Mouse (Mus musculus) mammary gland, adult 2 months (tissue): Measurements from ENCODE around the gene Prh1. TPM values are rescaled to one million over a fixed set of nuclear protein-coding genes. Genes with fewer than 3 reads are reported as not detected.

Source experiments
- polyA plus RNA-seq: library from polyadenylated mRNA; depleted of rRNA; stranded (reverse); fragments of >200 nt; gene quantifications from 2 replicates; pipeline ENCODE4 v1.2.3, GENCODE M21; 2012; ENCODE audit warnings: low replicate concordance; rRNA removed

Gene Prh1
- not detected in 2 replicates for polyA plus RNA-seq

DNA sequence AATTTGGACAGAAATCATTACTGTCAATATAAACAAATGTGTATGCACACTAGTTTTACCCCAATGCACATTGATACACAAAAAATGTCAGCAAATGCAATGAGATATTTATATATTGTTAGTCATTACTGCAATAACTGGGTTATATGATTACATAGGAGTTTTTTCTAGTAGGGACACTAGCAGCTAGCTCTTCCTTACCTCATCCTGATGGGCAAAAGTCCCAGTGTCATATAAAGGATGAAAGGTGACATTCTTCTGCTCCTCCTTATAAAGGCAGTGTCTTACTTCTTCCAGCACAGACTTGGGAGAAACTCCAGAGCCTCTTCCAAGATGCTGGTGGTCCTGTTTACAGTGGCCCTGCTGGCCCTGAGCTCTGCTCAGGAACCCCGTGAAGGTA lies at the start of gene Prh1:
Gene Prh1, plus strand, starts transcription at position 301 of the 400 bp plus-strand sequence.

DNA sequence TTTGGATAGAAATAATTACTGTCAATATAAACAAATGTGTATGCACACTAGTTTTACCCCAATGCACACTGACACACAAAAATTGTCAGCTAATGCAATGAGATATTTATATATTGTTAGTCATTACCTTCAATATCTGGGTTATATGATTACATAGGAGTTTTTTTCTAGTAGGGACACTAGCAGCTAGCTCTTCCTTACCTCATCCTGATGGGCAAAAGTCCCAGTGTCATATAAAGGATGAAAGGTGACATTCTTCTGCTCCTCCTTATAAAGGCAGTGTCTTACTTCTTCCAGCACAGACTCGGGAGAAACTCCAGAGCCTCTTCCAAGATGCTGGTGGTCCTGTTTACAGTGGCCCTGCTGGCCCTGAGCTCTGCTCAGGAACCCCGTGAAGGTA lies 26.0 kb downstream of the Prh1 start, which contains the start of gene Prp2:
Gene Prp2, plus strand, starts transcription at position 301 of the 400 bp plus-strand sequence.

Other genes starting within 250 kb of the Prh1 start
- gene Gm8882, start 205.7 kb upstream of the Prh1 start, polyA plus RNA-seq = not detected in 2 replicates
- not detected in 2 replicates for gene Prp2, start 26.1 kb downstream of the Prh1 start, polyA plus RNA-seq
- gene A630073D07Rik, start 81.7 kb downstream of the Prh1 start, polyA plus RNA-seq = not detected in 2 replicates
- not detected in 2 replicates for gene Tas2r120, start 87.1 kb downstream of the Prh1 start, polyA plus RNA-seq
- not detected in 2 replicates for gene Tas2r121, start 131.2 kb downstream of the Prh1 start, polyA plus RNA-seq
- gene Tas2r122, start 142.1 kb downstream of the Prh1 start, polyA plus RNA-seq = not detected in 2 replicates
- not detected in 2 replicates for gene Tas2r115, start 168.2 kb downstream of the Prh1 start, polyA plus RNA-seq
- gene Tas2r124, start 184.9 kb downstream of the Prh1 start, polyA plus RNA-seq = not detected in 2 replicates
- not detected in 2 replicates for gene Tas2r102, start 192.3 kb downstream of the Prh1 start, polyA plus RNA-seq
- gene Tas2r136, start 208.4 kb downstream of the Prh1 start, polyA plus RNA-seq = not detected in 2 replicates
- not detected in 2 replicates for gene Tas2r117, start 233.0 kb downstream of the Prh1 start, polyA plus RNA-seq